9 mouse cellular contexts compared by ENCODE assay signal in the genomic region with DNA sequence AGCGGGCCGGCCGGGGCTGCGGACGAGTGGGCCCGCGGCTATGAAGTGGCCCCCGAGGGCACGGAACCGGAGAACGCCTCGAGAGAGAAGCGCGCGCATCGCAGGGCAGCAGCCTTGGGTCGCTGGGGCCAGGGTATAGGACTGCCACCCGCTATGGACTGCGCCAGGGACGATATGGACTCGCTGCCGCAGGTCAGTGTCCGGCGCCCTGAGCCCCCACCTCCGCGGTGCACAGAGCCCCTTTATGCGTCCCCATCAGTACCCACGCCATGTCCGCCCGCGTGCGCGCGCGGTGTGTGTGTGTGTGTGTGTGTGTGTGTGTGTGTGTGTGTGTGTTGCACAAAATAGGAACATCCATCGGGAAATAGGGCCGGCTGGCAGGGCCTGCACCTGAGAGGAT. TPM values are rescaled to one million over a fixed set of nuclear protein-coding genes. Genes with fewer than 3 reads are reported as not detected.
A peak's percentile ranks its signal among the peaks of the same experiment; 100 is the strongest.
DNase-seq lines count a peak whose midpoint lies in the region; ATAC-seq and TF ChIP-seq lines count a peak whose summit lies in the region.
"Had no signal": no experiment of that assay in that cellular context is flagged by ENCODE, and none has a peak within 500 bp of the region (broad histone marks: within the 10 kb centered on the region; RNA-seq: fewer than 3 reads in every experiment).

No protein-coding gene starts in this region.

- H3K9me3 ChIP-seq in liver, embryonic 12.5 days (replicated peaks): no peaks in the 10 kb centered on the region
- no peaks in the 10 kb centered on the region for H3K9me3 ChIP-seq in neural tube, embryonic 11.5 days (ENCODE audit: control insufficient read depth, low read length)

- no peaks in the 10 kb centered on the region; the same call in 1 of the 2 replicates for H3K27me3 ChIP-seq in cerebellum, adult 2 months (ENCODE audit: control insufficient read depth, insufficient read depth, low read length)
- H3K27me3 ChIP-seq in liver, embryonic 12.5 days (replicated peaks): peaks cover 50% of the 10 kb centered on the region
- H3K27me3 ChIP-seq in neural tube, embryonic 11.5 days (ENCODE audit: control insufficient read depth, insufficient read depth, low read length): peaks cover 6% of the 10 kb centered on the region; the same call in 1 of the 2 replicates

- TF ChIP-seq CTCF in cerebellum, adult 2 months (IDR thresholded peaks at IDR 0.05; ENCODE audit: borderline replicate concordance, insufficient read depth, low read depth, low read length): no peak

- ATAC-seq in liver, embryonic 12.5 days: no peak
- peak; percentile 66 for ATAC-seq in neural tube, embryonic 11.5 days (ENCODE audit: insufficient read depth, low FRiP score, low TSS enrichment)

- peaks cover 5% of the 10 kb centered on the region for H3K4me1 ChIP-seq in cerebellum, adult 2 months (ENCODE audit: control insufficient read depth, insufficient read depth, low read length)
- no peaks in the 10 kb centered on the region for H3K4me1 ChIP-seq in liver, embryonic 12.5 days
- no peaks in the 10 kb centered on the region for H3K4me1 ChIP-seq in neural tube, embryonic 11.5 days (ENCODE audit: control insufficient read depth, insufficient read depth, low read length)

- peak overlapping the region; percentile 51 for H3K4me2 ChIP-seq in liver, embryonic 12.5 days
- H3K4me2 ChIP-seq in neural tube, embryonic 11.5 days (ENCODE audit: low read depth): peak overlapping the region; percentile 91

- H3K4me3 ChIP-seq in cerebellum, adult 2 months (replicated peaks; ENCODE audit: insufficient read depth, low read depth, low read length): peak overlapping the region; percentile 59
- peak overlapping the region; percentile 38 for H3K4me3 ChIP-seq in liver, embryonic 12.5 days
- H3K4me3 ChIP-seq in neural tube, embryonic 11.5 days (ENCODE audit: low read depth, low read length): peak overlapping the region; percentile 74

- no peak overlapping the region for H3K27ac ChIP-seq in cerebellum, adult 2 months (ENCODE audit: insufficient read depth, low read length)
- H3K27ac ChIP-seq in liver, embryonic 12.5 days: no peak overlapping the region
- H3K27ac ChIP-seq in neural tube, embryonic 11.5 days (ENCODE audit: low read depth, low read length): no peak overlapping the region
- H3K27ac ChIP-seq: macrophage had no signal

- DNase-seq in cerebellum, adult 2 months: no peak
- DNase-seq in cerebellum, adult 9-11 months: no peak
- DNase-seq in liver: no peak
- peak; percentile 39 for DNase-seq in layer of hippocampus, adult 9-11 months
- DNase-seq in neural tube, embryonic 11.5 days (ENCODE audit: low spot score): peak; percentile 63
- DNase-seq in thymus, postnatal 36 days: no peak
- DNase-seq in B cell, adult 2 months: no peak

- under 1% methylated on average over 36 of the region's 37 CpGs for WGBS in cerebellum, adult 2 months
- 4% methylated on average over 37 of the region's 37 CpGs for WGBS in liver, embryonic 12.5 days (ENCODE audit: insufficient replicate concordance)
- 0% methylated on average over 32 of the region's 37 CpGs for WGBS in neural tube, embryonic 11.5 days

- TF ChIP-seq POLR2A in cerebellum, adult 2 months (IDR thresholded peaks at IDR 0.05; ENCODE audit: borderline replicate concordance, insufficient read depth, low read length): no peak

- no peak overlapping the region for H3K9ac ChIP-seq in liver, embryonic 12.5 days
- H3K9ac ChIP-seq in neural tube, embryonic 11.5 days (ENCODE audit: low read length): peak overlapping the region; percentile 86

- no peaks in the 10 kb centered on the region for H3K36me3 ChIP-seq in liver, embryonic 12.5 days
- H3K36me3 ChIP-seq in neural tube, embryonic 11.5 days (ENCODE audit: control insufficient read depth, insufficient read depth, low read length): no peaks in the 10 kb centered on the region

RNA-seq across cellular contexts. Expression of gene B3gat1, which starts 0.5 kb away (rescaled TPM):
- 76.0 and 81.2 TPM in 2 replicates for polyA plus RNA-seq in cerebellum, adult 2 months (2012; rRNA removed)
- polyA plus RNA-seq in liver, embryonic 12.5 days (2016; fragmentation: Nextera tagmentation; extraction: Ambion mirVana): not detected in 2 replicates
- 5.9 and 7.2 TPM in 2 replicates for polyA plus RNA-seq in neural tube, embryonic 11.5 days (2014; fragmentation: Nextera tagmentation; extraction: Ambion mirVana)
- polyA plus RNA-seq: macrophage had no signal

Comparison
In these comparisons a context has a peak if more than half of its experiments do, and no peak if none do; other contexts are left out.
1. DNase-seq: peak in layer of hippocampus, adult 9-11 months (single experiment) and neural tube, embryonic 11.5 days (single experiment); none in cerebellum, adult 2 months (0 of 2), cerebellum, adult 9-11 months (single experiment), liver (single experiment), thymus, postnatal 36 days (0 of 2) and B cell, adult 2 months (0 of 2).
2. Peak in every context shown above with its lines, with median percentiles within 50 percentile points of each other: H3K4me3 ChIP-seq.